Mouse (Mus musculus): ENCODE measurements around the gene Hyal2. TPM values are rescaled to one million over a fixed set of nuclear protein-coding genes. Genes with fewer than 3 reads are reported as not detected.

The Hyal2 gene
- polyA plus RNA-seq, 1 experiment from 2014 or later = 87.4 TPM

DNA sequence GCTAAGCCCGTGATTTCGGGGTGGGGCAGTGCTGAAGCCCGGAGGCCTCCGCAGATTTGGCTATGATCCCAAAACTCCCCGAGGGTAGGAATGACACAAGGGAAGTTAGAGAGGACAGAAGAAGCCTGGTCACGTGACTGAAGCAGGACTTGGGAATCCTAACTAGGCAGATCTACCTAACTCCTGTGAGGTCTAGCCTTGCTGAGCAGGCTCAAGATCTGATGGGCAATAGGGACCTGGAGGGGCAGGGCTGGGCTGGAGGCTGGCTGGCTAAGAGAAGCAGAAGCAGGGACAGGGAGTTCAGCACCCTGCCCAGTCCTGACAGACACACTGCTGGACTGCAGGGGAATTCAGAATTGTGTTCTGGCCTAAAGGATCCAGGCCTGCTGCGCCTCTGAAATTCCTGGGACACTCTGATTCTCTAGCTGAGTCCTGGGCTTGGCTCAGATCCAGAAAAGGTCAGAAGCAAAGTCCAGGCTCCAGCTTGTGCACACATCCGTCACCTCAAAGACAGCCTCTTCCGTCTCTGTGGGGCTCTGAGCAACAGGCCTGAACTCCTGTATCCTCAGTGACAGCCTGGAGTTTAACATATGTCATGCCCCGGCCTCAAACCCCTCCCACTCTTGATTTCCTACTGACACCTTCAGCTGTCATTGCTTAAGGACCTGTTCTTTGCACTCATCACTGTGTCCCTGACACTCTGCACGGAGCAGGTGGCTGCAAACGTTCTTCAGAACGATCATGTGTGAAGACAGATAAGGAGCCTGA lies 51.2 kb downstream of the Hyal2 start:
- 9% methylated on average over 13 of the region's 13 CpGs for WGBS
- Histone ChIP-seq H3K27me3 (ENCODE audit: control insufficient read depth, insufficient read depth, low read length) (no peaks in the 10 kb centered on the region), H3K4me1 (ENCODE audit: control insufficient read depth, insufficient read depth, low read length) (peaks cover 48% of the 10 kb centered on the region), H3K36me3 (ENCODE audit: control insufficient read depth, insufficient read depth) (peaks cover 42% of the 10 kb centered on the region), H3K9me3 (replicated peaks; ENCODE audit: control insufficient read depth, low read length) (no peaks in the 10 kb centered on the region), H3K27ac (ENCODE audit: low read length) (peak overlapping the region; percentile 99), H3K9ac (ENCODE audit: low read length) (peak overlapping the region; percentile 14), H3K4me3 (ENCODE audit: low read length) (no peak overlapping the region), H3K4me2 (ENCODE audit: low read depth, low read length) (peak overlapping the region; percentile 24; the same call in 1 of the 2 replicates)
- ATAC-seq (replicated peaks; ENCODE audit: extremely low read depth, insufficient read depth, low FRiP score) = peak; percentile 81

DNA sequence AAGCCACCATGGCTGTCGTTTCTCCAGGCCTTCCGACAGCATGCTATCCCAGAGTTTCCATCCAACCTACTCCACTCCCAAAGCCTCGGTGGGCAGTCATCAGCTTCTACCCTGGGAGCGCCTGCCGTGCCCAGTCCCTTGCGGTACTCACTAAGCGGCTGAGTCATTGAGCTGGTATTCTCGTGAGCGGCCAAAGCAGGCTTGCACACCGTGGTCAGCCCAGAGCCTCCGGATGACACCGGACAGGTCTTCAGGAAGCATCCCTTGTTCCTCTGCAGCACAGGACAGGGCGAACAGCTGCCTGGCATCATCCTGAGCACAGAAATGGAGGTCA lies 51.8 kb downstream of the Hyal2 start:
- no peak; the same call in 1 of the 2 replicates for ATAC-seq (replicated peaks; ENCODE audit: extremely low read depth, insufficient read depth, low FRiP score)
- Histone ChIP-seq H3K27me3 (ENCODE audit: control insufficient read depth, insufficient read depth, low read length) (no peaks in the 10 kb centered on the region), H3K4me2 (ENCODE audit: low read depth, low read length) (peak overlapping the region; percentile 31), H3K9ac (ENCODE audit: low read length) (peak overlapping the region; percentile 63), H3K36me3 (ENCODE audit: control insufficient read depth, insufficient read depth) (peaks cover 42% of the 10 kb centered on the region), H3K27ac (ENCODE audit: low read length) (peak overlapping the region; percentile 99), H3K4me1 (ENCODE audit: control insufficient read depth, insufficient read depth, low read length) (peaks cover 54% of the 10 kb centered on the region), H3K9me3 (replicated peaks; ENCODE audit: control insufficient read depth, low read length) (no peaks in the 10 kb centered on the region), H3K4me3 (ENCODE audit: low read length) (peak overlapping the region; percentile 22; the same call in 1 of the 2 replicates)
- 27% methylated on average over 13 of the region's 13 CpGs for WGBS

DNA sequence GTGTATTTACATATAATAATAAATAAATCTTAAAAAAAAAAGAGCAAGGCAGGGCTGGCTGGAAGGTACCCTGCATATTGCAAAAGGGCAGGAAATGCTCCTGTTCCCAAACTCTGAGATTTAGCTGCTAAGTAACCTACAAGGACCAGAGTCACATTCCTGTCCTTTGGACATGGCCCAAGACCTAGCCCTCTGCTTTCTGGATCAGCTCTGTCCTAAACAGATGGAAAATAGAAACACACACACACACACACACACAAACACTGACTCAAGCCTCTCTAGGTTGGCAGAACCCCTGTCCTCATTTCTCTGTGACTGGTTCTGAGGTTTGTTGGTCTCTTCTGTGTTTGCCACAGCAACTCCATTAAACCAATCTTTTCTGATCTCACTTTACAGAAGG lies 53.2 kb downstream of the Hyal2 start:
- Histone ChIP-seq H3K27me3 (ENCODE audit: control insufficient read depth, insufficient read depth, low read length) (no peaks in the 10 kb centered on the region), H3K9ac (ENCODE audit: low read length) (peak overlapping the region; percentile 30; the same call in 1 of the 2 replicates), H3K4me3 (ENCODE audit: low read length) (no peak overlapping the region), H3K36me3 (ENCODE audit: control insufficient read depth, insufficient read depth) (peaks cover 30% of the 10 kb centered on the region), H3K4me1 (ENCODE audit: control insufficient read depth, insufficient read depth, low read length) (peaks cover 63% of the 10 kb centered on the region), H3K27ac (ENCODE audit: low read length) (peak overlapping the region; percentile 99), H3K4me2 (ENCODE audit: low read depth, low read length) (no peak overlapping the region), H3K9me3 (replicated peaks; ENCODE audit: control insufficient read depth, low read length) (no peaks in the 10 kb centered on the region)
- no peak for ATAC-seq (replicated peaks; ENCODE audit: extremely low read depth, insufficient read depth, low FRiP score)

Other genes starting within 250 kb of the Hyal2 start
- 10.2 and 14.4 TPM in 2 replicates for gene Hemk1, start 229.6 kb upstream of the Hyal2 start, polyA plus RNA-seq (2015; fragmentation: Nextera tagmentation; extraction: Ambion mirVana)
- gene 6430571L13Rik, start 227.3 kb upstream of the Hyal2 start, polyA plus RNA-seq (2015; fragmentation: Nextera tagmentation; extraction: Ambion mirVana) = 1.2 and 1.5 TPM in 2 replicates
- 2.2 and 2.6 TPM in 2 replicates for gene Cacna2d2, start 168.3 kb upstream of the Hyal2 start, polyA plus RNA-seq (2015; fragmentation: Nextera tagmentation; extraction: Ambion mirVana)
- gene Tmem115, start 34.0 kb upstream of the Hyal2 start, polyA plus RNA-seq (2015; fragmentation: Nextera tagmentation; extraction: Ambion mirVana) = 31.3 and 32.9 TPM in 2 replicates
- gene Cyb561d2, start 25.8 kb upstream of the Hyal2 start, polyA plus RNA-seq (2015; fragmentation: Nextera tagmentation; extraction: Ambion mirVana) = 17.7 and 18.5 TPM in 2 replicates
- gene Nprl2, start 25.7 kb upstream of the Hyal2 start, polyA plus RNA-seq (2015; fragmentation: Nextera tagmentation; extraction: Ambion mirVana) = 32.4 and 33.3 TPM in 2 replicates
- 1.7 and 2.5 TPM in 2 replicates for gene Zmynd10, start 20.6 kb upstream of the Hyal2 start, polyA plus RNA-seq (2015; fragmentation: Nextera tagmentation; extraction: Ambion mirVana)
- 54.0 and 55.3 TPM in 2 replicates for gene Rassf1, start 16.4 kb upstream of the Hyal2 start, polyA plus RNA-seq (2015; fragmentation: Nextera tagmentation; extraction: Ambion mirVana)
- 44.3 and 44.7 TPM in 2 replicates for gene Tusc2, start 4.7 kb upstream of the Hyal2 start, polyA plus RNA-seq (2015; fragmentation: Nextera tagmentation; extraction: Ambion mirVana)
- 7.5 and 8.4 TPM in 2 replicates for gene Hyal1, start 9.0 kb downstream of the Hyal2 start, polyA plus RNA-seq (2015; fragmentation: Nextera tagmentation; extraction: Ambion mirVana)
- gene Naa80, start 10.9 kb downstream of the Hyal2 start, polyA plus RNA-seq (2015; fragmentation: Nextera tagmentation; extraction: Ambion mirVana) = 15.1 and 19.2 TPM in 2 replicates
- gene Hyal3, start 12.9 kb downstream of the Hyal2 start, polyA plus RNA-seq (2015; fragmentation: Nextera tagmentation; extraction: Ambion mirVana) = 0.54 and 0.69 TPM in 2 replicates
- 45.7 and 46.5 TPM in 2 replicates for gene Ifrd2, start 19.7 kb downstream of the Hyal2 start, polyA plus RNA-seq (2015; fragmentation: Nextera tagmentation; extraction: Ambion mirVana)
- 11.0 and 12.0 TPM in 2 replicates for gene Sema3b, start 41.3 kb downstream of the Hyal2 start, polyA plus RNA-seq (2015; fragmentation: Nextera tagmentation; extraction: Ambion mirVana)
- gene Gnai2, start 67.4 kb downstream of the Hyal2 start, polyA plus RNA-seq (2015; fragmentation: Nextera tagmentation; extraction: Ambion mirVana) = 419 and 458 TPM in 2 replicates
- gene Slc38a3, start 101.6 kb downstream of the Hyal2 start, polyA plus RNA-seq (2015; fragmentation: Nextera tagmentation; extraction: Ambion mirVana) = 3.3 and 3.9 TPM in 2 replicates
- 0.39 TPM in 2 replicates for gene Gnat1, start 111.8 kb downstream of the Hyal2 start, polyA plus RNA-seq (2015; fragmentation: Nextera tagmentation; extraction: Ambion mirVana)
- 3.9 and 4.7 TPM in 2 replicates for gene Sema3f, start 142.5 kb downstream of the Hyal2 start, polyA plus RNA-seq (2015; fragmentation: Nextera tagmentation; extraction: Ambion mirVana)
- gene Rbm5, start 203.1 kb downstream of the Hyal2 start, polyA plus RNA-seq (2015; fragmentation: Nextera tagmentation; extraction: Ambion mirVana) = 137 and 146 TPM in 2 replicates

Data from heart, embryonic 16.5 days (tissue).